1 mouse cellular context compared by ENCODE assay signal in the genomic region with DNA sequence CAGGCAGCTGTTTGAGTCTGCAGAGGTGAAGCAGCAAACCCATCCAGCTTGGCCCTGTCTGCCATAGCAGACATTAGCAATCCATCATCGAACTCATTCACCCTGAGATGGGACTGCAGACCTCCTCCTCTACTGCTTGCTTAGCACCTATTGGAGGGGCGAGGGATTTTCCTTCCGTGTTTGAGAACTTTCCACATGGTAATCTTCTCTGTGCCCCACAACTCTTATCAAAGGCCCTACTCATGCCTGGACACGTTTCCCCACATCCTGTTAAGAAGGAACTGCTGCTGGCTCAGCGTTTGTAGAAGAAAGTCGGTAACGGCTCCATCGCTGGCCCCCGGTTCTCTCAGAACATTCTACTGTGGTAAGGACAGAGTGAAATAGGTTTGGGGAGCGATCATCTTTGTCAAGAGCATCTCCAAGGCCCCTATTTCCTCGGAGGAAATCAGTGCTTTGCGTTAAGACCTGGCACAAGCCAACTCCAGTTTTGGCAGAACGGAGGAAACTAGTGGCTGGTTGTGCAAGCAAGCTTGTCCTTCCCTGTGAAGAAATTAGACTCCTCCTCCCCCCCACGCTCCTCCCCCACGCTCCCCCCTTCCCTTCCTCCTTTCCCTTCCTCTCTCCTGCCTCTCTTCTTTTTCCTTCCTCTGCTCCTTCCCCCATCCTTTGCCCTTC.
TF ChIP-seq lines count a peak whose summit lies in the region.

No protein-coding gene starts in this region.

TF ChIP-seq in CH12.LX, 34 proteins besides CTCF, POLR2A, EP300 and RAD21 (continued from another document):
- TF ChIP-seq ZC3H11A (IDR thresholded peaks at IDR 0.05; ENCODE audit: low read depth, low read length), result no peak
- TF ChIP-seq MXI1 (IDR thresholded peaks at IDR 0.05; ENCODE audit: low read depth, low read length), result no peak
- TF ChIP-seq MAFK (IDR thresholded peaks at IDR 0.05; ENCODE audit: insufficient replicate concordance, low read length), result peak; percentile 82
- no peak for TF ChIP-seq ZNF384 (IDR thresholded peaks at IDR 0.05; ENCODE audit: low read depth, low read length)
- TF ChIP-seq ETS1 (conservative IDR thresholded peaks at IDR 0.05; ENCODE audit: low read depth, low read length), result no peak; the same call in 1 of the 2 replicates
- TF ChIP-seq SMC3 (IDR thresholded peaks at IDR 0.05; ENCODE audit: low read depth, low read length), result no peak
- no peak for TF ChIP-seq USF1 (IDR thresholded peaks at IDR 0.05; ENCODE audit: low read depth, low read length)
- TF ChIP-seq JUND (conservative IDR thresholded peaks at IDR 0.05; ENCODE audit: low read depth, low read length), result no peak
- 0 out of 2 replicates have a peak, but pooled peaks have one; percentile 23 for TF ChIP-seq MEF2A (IDR thresholded peaks at IDR 0.05; ENCODE audit: borderline replicate concordance, low read depth, low read length)
- TF ChIP-seq KAT2A (IDR thresholded peaks at IDR 0.05; ENCODE audit: insufficient replicate concordance, low read length), result no peak
- 0 out of 2 replicates have a peak, but pooled peaks have one; percentile 47 for TF ChIP-seq POLR2AphosphoS2 (IDR thresholded peaks at IDR 0.05; ENCODE audit: low read depth, low read length)
- no peak for TF ChIP-seq JUN (IDR thresholded peaks at IDR 0.05; ENCODE audit: insufficient read depth, low read depth, low read length)
- TF ChIP-seq ELF1 (IDR thresholded peaks at IDR 0.05; ENCODE audit: low read depth, low read length), result peak; percentile 68
- no peak for TF ChIP-seq PAX5 (IDR thresholded peaks at IDR 0.05; ENCODE audit: low read length)
- TF ChIP-seq MAZ (IDR thresholded peaks at IDR 0.05; ENCODE audit: low read depth, low read length), result no peak
- TF ChIP-seq UBTF (IDR thresholded peaks at IDR 0.05; ENCODE audit: low read depth, low read length), result no peak
- 0 out of 2 replicates have a peak, but pooled peaks have one; percentile 51 for TF ChIP-seq TBP (conservative IDR thresholded peaks at IDR 0.05; ENCODE audit: low read depth, low read length)
- peak; percentile 80; the same call in 1 of the 2 replicates for TF ChIP-seq CHD1 (IDR thresholded peaks at IDR 0.05; ENCODE audit: low read depth, low read length)
- no peak for TF ChIP-seq CHD2 (IDR thresholded peaks at IDR 0.05; ENCODE audit: low read length)
- TF ChIP-seq BHLHE40 (IDR thresholded peaks at IDR 0.05; ENCODE audit: low read depth, low read length), result peak; percentile 55; the same call in 1 of the 2 replicates
- TF ChIP-seq E2F4 (IDR thresholded peaks at IDR 0.05; ENCODE audit: insufficient replicate concordance, low read depth, low read length), result no peak
- no peak for TF ChIP-seq IRF4 (IDR thresholded peaks at IDR 0.05; ENCODE audit: low read depth, low read length)
TF ChIP-seq in CH12.LX: peak in this region for 13.
